Mouse (Mus musculus) heart, adult 2 months (tissue): ENCODE results near the gene Mtmr3.

Experiments used
- CTCF ChIP-seq: fragments of 200-600 bp; IDR thresholded peaks from 2 replicates; pipeline ENCODE4 v1.8.1; 2022; ENCODE audit warnings: antibody characterized with exemption, mild to moderate bottlenecking, moderate library complexity
- EP300 ChIP-seq: fragments of 200-500 bp; IDR thresholded peaks from 2 replicates; pipeline ENCODE4 v1.6.1; 2011; ENCODE audit warnings: low read depth, low read length, control low read depth; ENCODE audit not compliant: insufficient read depth

- TF ChIP-seq EP300 (no peak), CTCF (no peak)
Measured at GRCm38 (mm10) chr11:4466191-4466590, 128.5 kb downstream of the Mtmr3 start.
